Mouse (Mus musculus): ENCODE results near the gene Tmcc3.

Tmcc3 gene

DNA sequence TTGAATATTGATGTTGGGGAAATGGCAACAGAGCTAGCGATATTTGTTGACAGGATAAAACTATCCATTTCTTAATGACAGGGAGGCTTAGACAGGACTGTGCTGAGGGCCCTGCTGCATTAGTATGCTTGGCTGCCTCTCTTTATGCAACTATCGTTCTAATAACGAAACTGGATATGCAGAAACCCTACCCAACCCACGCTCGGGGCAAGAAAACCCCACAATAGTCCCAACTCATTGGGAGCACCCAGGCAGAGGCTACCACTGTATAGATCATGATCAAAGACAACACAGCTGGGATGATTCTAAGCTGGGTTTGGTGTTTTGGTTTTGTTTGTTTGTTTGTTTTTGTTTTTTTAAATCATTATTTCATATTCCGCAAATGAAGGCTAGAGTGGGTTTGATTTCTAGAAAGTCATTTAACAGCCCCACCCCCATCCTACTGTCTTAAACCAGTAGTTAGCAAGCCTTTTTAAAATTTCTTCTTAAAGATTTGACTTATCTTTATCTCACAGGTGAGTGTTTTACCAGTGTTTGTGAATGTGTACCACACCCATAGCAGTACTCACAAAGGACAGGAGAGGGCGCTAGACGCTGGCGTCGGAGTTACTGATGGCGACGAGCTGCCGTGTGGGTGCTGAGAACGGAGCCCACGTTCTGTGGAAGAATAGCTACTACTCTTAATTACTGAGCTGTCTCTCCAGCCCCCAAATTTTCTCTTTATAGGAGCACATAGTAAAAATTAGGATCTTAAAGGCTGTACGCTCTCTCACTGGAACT is 20.8 kb downstream of the Tmcc3 start:
- no peak for DNase-seq

DNA sequence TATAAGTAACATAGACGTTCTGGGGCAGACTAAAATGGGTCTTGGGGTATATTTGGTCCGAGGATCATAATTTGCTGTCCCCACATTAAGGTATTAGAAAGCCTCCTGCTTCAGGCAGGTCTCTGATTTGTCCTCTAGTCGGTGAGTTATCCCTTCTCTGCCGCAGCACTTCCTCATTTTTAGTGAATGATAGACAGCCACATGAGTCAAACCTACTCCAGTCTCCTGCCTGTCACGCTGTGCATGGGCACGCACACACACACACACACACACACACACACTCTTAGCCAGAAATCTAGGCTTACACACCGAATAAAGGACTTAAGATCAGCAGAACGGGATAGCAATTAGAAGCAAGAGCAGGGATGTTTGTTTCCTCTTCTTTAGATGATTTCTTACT is 21.6 kb downstream of the Tmcc3 start:
- DNase-seq, result no peak

DNA sequence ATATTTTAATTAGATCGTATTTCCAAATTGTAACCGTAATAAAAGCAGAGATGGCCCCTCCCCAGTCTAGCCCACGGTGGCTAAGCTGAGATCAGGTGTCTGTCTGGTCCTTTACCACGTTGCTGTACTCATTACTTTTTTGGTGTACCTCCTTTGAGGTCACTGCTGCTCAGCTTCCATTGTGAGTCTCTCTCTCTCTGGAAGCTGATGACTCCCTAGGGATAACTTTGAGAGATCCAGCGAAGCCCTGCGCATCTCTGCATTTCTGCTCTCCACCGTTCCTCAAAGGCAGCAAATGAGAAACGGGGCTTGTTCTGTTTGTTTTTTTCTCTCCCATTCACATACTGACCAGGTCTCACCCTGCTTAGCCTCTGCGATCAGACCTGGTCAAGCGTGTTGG is 23.3 kb downstream of the Tmcc3 start:
- DNase-seq, result no peak

GRCm38 (mm10) chr10:94336071-94336470 is 24.3 kb downstream of the Tmcc3 start:
- no peak for DNase-seq

- no peak for DNase-seq
Measured at GRCm38 (mm10) chr10:94341501-94341900, 29.8 kb downstream of the Tmcc3 start.

DNA sequence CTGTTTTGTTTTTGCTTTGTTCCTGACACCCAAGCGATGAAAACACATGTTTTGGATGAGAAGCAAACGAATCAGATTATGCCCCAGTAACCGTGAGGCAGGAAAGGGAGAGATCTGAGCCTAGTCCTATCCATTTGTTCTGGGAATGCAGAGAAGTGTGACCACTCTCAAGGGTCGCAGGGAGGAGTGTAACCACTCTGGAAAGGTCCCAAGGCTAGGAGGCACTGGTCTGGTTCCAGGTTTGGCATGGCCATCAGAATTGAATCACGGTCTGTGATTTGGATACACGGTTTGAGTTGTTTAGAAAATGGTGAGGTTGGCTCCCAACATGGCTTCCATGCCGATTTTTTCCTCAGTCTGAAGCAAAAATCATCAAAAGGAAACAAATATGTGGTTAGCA is 30.5 kb downstream of the Tmcc3 start:
- DNase-seq, result no peak

GRCm38 (mm10) chr10:94343581-94343980 is 31.8 kb downstream of the Tmcc3 start:
- DNase-seq, result no peak

DNA sequence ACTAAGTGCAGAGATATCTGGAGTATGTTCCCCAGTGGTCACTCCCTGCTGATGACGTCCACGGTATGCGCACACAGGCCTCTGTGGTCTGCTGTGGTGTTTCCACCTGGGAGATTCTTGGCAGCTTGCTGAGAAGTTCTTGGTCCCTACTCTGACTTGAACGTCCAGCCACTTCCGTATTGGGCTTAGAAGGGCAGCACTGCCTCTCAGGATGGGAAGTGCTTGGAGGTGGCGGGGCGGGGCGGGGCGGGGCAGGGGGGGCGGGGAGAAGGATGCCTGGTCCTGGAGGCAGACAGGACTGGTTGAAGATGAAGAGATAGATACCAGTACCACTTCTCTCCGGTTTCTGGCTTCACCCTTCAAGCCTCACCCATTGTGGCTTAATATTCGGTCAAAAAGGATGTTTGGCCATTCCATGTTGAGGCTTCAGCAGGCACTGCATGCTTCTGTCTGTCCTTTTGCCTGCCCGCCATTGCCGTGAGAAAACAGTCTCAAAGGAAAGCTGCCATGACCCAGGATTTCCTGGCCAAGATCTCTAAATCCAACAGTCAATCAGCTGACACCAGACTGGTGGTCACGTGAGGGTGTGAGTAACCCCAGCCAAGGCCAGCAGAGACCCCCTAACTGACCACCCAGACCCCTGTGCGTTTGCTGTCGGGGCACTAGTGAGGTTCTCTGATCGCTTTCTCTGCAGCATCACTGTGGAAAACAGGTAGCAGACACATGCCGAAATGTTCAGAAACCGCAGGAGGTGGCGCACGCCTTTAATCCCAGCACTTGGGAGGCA is 33.1 kb downstream of the Tmcc3 start:
- no peak for DNase-seq

DNA sequence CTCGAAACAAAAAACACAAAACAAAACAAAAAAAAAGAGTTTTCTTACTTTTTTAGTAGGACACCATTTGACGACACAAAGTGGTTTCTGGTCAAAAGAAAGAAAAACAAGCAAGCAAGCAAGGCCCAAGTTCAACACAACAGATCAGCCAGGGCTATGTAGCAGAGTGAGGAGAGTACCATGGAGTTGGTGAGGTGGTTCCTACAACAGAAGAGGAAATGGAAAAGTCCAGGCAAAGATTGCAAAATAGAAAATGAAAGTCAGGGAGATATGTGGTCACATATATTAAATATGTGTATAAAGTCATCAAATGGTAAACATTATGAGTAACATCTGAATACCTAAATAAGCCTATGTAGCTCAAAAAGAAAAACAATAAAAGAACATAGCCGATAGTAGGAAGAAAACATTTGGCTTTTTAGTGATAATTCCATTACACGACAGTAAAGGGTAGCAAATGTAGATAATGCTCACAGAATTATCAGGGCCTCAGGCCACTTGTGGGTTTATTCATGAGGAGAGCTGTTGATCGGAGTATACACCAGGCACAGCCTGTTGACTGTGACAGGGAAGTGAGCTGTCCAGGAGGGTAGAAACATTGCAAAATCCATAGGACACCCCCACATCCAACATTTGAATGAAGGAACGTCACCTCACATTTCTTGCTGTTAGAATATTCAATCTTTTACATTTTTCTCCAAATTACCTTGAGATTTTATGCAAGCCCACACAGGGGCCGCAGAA is 33.9 kb downstream of the Tmcc3 start:
- no peak for DNase-seq

GRCm38 (mm10) chr10:94346596-94346995 is 34.8 kb downstream of the Tmcc3 start:
- DNase-seq, result no peak

- DNase-seq, result no peak
Measured at GRCm38 (mm10) chr10:94347296-94347695, 35.5 kb downstream of the Tmcc3 start.

GRCm38 (mm10) chr10:94347959-94348358 is 36.2 kb downstream of the Tmcc3 start:
- no peak for DNase-seq

- no peak for DNase-seq
Measured at GRCm38 (mm10) chr10:94350207-94350606, 38.5 kb downstream of the Tmcc3 start.

DNA sequence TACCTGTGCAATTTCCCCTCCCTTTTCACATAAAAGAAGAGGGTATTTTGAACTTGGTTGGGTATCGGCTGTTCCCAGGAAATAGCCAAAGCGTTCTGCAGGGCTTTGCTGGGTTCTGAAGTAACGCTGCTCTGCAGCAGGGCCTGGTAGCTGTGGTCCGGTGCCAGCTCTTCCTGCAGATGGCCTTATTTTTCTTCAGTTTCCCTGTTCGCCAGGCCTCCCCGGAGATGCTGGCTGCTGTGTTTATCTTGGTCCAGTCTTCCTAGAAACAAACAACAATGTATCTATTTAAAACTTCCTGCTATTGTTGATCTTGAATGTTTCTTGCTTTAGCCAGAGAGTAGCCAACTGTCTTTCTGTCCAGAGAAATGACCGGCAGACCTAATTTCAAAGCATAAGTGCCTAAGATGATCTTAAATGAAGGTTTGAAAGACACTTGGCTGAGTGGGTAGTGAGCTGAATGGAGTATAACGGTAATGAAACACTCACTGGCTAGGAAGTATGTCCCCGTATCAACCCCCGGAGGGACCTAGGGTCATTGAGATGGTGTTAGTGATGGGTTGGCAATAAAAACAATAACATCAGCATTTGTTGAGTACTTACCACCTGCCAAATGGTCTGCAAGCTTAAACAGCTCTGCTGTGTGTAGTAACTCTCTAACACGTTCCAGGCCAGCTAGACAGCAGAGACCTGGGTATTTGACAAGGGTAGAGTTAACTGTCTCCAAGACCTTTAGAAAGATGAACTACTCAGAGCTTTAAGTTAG is 39.3 kb downstream of the Tmcc3 start:
- peak; percentile 61 to 66 for DNase-seq

DNA sequence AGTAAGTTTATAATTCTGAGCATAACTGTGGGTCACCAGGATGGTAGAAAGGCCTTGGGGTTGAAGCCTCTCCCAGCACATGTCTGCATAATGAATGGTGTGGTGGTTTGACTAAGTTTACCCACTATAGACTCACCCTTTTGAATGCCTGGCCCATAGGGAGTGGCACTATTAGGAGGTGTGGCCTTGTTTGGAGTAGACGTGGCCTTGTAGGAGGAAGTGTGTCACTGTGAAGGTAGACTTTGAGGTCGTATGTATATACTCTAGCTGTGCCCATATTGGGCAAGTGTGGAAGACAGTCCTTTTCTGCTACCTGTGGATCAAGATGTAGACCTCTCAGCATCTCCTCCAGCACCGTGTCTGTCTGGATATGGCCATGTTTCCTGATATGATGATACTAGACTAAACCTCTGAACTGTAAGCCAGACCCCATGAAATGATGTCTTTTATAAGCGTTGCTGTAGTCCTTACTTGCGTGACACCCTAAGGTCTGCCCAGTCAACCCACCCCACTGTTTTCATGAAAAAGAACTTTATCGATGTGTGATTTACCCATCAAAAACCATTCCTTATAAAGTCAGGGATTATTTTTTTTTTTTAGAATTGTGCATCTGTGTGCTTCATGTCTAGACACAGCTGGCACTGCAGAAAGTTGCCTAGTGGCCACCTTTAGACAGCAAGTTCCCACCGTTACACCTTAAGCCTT is 40.6 kb downstream of the Tmcc3 start:
- no peak for DNase-seq

- DNase-seq, result no peak
Measured at GRCm38 (mm10) chr10:94352877-94353853, 41.4 kb downstream of the Tmcc3 start.

DNA sequence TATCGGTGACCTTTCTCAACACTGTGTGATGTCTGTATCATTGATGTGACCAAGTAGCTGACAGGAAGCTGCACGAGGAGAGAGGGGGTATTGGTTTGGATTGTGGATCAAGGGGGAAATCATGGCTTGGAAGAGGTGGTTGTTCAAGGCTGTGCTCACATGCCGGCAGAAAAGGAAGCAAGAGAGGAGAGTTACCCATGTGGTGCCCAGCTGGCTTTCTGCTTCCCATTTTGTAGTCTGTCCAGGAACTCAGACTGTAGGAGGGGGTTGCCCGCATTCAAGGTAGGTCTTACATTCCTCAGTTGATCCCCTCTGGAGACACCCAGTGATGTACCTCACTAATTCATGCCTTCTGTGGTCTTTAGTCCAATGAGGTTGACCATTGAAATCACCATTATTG is 42.3 kb downstream of the Tmcc3 start:
- no peak for DNase-seq

- DNase-seq, result no peak
Measured at GRCm38 (mm10) chr10:94354427-94354826, 42.7 kb downstream of the Tmcc3 start.

DNA sequence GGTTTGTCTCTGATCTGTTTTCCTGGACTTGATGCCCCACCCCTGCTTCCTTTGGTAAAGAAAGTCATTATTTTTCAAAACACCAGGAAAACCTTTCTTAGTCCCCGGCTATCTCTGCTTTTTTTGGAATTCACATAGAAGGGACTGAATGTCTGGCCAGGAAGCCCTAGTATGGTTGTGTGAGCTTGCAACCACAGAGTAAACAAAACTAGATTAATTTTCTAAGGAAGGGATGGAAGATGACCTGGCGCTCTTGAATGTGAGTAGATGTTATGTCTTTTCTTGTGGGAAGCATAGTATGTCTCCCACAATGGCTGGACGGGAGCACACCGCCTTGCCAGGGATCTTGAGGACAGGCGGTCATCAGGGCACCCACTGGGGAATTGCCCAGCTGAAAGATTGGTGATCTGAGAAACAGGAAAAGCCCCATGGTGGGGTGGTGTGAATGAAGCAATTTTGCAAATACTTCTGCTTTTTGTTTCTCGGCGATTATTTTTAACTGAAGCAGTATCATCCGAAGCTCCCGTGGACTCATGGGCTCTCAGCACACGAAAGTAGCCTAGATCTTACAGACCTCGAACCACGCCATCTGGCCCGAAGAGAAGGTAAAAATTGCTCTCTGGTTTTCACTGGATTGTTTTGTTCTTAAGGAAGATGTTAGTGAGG is 44.9 kb downstream of the Tmcc3 start:
- DNase-seq, result no peak

DNA sequence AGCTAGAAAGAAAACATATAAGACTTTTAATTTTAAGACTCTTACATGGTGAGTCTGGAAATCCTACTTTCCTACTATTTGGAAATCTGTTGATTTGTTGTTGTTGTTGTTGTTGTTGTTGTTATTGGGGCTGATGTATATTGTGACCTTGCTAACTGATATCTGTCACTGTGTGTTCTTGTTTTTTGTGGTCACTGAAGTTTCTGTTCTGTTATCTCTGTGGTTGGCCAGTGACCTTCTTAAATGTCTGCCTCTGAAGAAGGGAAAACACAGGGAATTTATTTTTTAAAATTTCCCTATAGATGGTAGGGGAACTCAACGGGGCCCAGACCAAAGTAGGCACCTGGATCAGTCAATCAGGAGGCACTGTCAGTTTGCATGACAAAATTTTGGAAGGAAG is 48.9 kb downstream of the Tmcc3 start:
- DNase-seq, result no peak
